Mouse (Mus musculus) ES-E14 (cell line): ENCODE results near the gene Chaf1a. TPM values are rescaled to one million over a fixed set of nuclear protein-coding genes. Genes with fewer than 3 reads are reported as not detected.
"Not testable (repeated sequence)": the region's sequence is repeated elsewhere in the genome, so short reads cannot be mapped to it uniquely, and the experiment has no call there.

Experiments used
- DNase-seq: peaks from one replicate; pipeline ENCODE4 v3.0.0-alpha.2; 2013; ENCODE audit warnings: low read depth, low spot score
- H3K27ac ChIP-seq: 2 replicates; pipeline ENCODE4 v1.5.1; 2012; ENCODE audit warnings: low read depth, mild to moderate bottlenecking, low read length, moderate library complexity, mixed read lengths; ENCODE audit not compliant: poor library complexity, insufficient read depth, severe bottlenecking
- H3K36me3 ChIP-seq: 2 replicates; pipeline ENCODE4 v1.6.1; 2012; ENCODE audit warnings: mild to moderate bottlenecking, low read length, moderate library complexity, mixed read lengths; ENCODE audit not compliant: control insufficient read depth, poor library complexity, insufficient read depth, severe bottlenecking
- H3K4me1 ChIP-seq, 2 experiments: fragments of 150-350 bp in 1 of 2; sonication (generic) in 1 of 2; 2 replicates each; pipeline ENCODE4 v1.6.1; 2012; ENCODE audit warnings: low read length in 2 of 2, mild to moderate bottlenecking in 1 of 2, mixed read lengths in 1 of 2; ENCODE audit not compliant: control insufficient read depth in 2 of 2, insufficient read depth in 2 of 2, poor library complexity in 1 of 2
- H3K4me3 ChIP-seq, 2 experiments: fragments of 150-350 bp in 1 of 2; sonication (generic) in 1 of 2; 2 replicates each; pipeline ENCODE4 v1.5.1; 2012; ENCODE audit warnings: low read length in 2 of 2, low read depth in 1 of 2, mild to moderate bottlenecking in 1 of 2, mixed read lengths in 1 of 2; ENCODE audit not compliant: insufficient read depth in 1 of 2, poor library complexity in 1 of 2, severe bottlenecking in 1 of 2
- H3K9ac ChIP-seq: 2 replicates; pipeline ENCODE4 v1.6.1; 2012; ENCODE audit warnings: low read depth, mild to moderate bottlenecking, low read length, mixed read lengths; ENCODE audit not compliant: poor library complexity, insufficient read depth, severe bottlenecking
- H3K9me3 ChIP-seq: fragments of 150-350 bp; sonication (generic); 2 replicates; pipeline ENCODE4 v1.6.1; 2012; ENCODE audit warnings: low read depth, mild to moderate bottlenecking, low read length; ENCODE audit not compliant: control insufficient read depth, insufficient read depth
- CHD2 ChIP-seq: IDR thresholded peaks from 2 replicates; pipeline ENCODE4 v1.6.1; 2014; ENCODE audit warnings: mild to moderate bottlenecking, low read depth, low read length, inconsistent platforms
- HCFC1 ChIP-seq: IDR thresholded peaks from 2 replicates; pipeline ENCODE4 v1.6.1; 2012; ENCODE audit warnings: low read length, inconsistent platforms, borderline replicate concordance; ENCODE audit not compliant: insufficient read depth
- MAFK ChIP-seq: IDR thresholded peaks from 2 replicates; pipeline ENCODE4 v1.6.1; 2014; ENCODE audit warnings: mild to moderate bottlenecking, low read depth, low read length, inconsistent platforms; ENCODE audit not compliant: insufficient read depth
- ZC3H11A ChIP-seq: IDR thresholded peaks from 2 replicates; pipeline ENCODE4 v1.6.1; 2012; ENCODE audit warnings: low read depth, mild to moderate bottlenecking, inconsistent platforms, low read length, borderline replicate concordance
- ZNF384 ChIP-seq: IDR thresholded peaks from 2 replicates; pipeline ENCODE4 v1.6.1; 2012; ENCODE audit warnings: low read depth, low read length, inconsistent platforms
- in situ Hi-C, 2 experiments: fragments of 600-800 bp; cut with MboI; formaldehyde crosslinking; loops; one replicate each; pipeline ENCODE4 v1.15.1; 2025; ENCODE audit warnings: low sequenced_read_pairs in 2 of 2, inconsistent platforms in 1 of 2; ENCODE audit not compliant: unreplicated experiment in 2 of 2
- total RNA-seq: library from RNA; depleted of rRNA; stranded (reverse); fragments of 300-350 nt; gene quantifications from 2 replicates; pipeline ENCODE4 v1.2.3, GENCODE M21; 2012

The Chaf1a gene
- total RNA-seq, 1 experiment, result 48.3 TPM

- peaks cover 55% of the 10 kb centered on the region for H3K36me3 ChIP-seq
- DNase-seq, result no peak
- TF ChIP-seq ZC3H11A (no peak), ZNF384 (no peak)
- H3K27ac ChIP-seq, result no peak overlapping the region
- no peak overlapping the region for H3K4me3 ChIP-seq
- H3K4me1 ChIP-seq, result peaks cover 0 to 7% of the 10 kb centered on the region in 2 experiments; a peak in 1 of 4 replicates
- H3K9ac ChIP-seq, result no peak overlapping the region
- no peaks in the 10 kb centered on the region for H3K9me3 ChIP-seq
- in situ Hi-C loops, result no loop called here
These were observed 30.9 kb downstream of the Chaf1a start for GRCm38 (mm10) chr17:56071126-56071525.

GRCm38 (mm10) chr17:56072243-56072642, 32.0 kb downstream of the Chaf1a start:
- Histone ChIP-seq H3K4me3 (no peak overlapping the region), H3K4me1 (peaks cover 0 to 7% of the 10 kb centered on the region in 2 experiments; a peak in 1 of 4 replicates), H3K9ac (no peak overlapping the region), H3K9me3 (no peaks in the 10 kb centered on the region), H3K27ac (no peak overlapping the region), H3K36me3 (peaks cover 49% of the 10 kb centered on the region)
- DNase-seq, result no peak
- in situ Hi-C loops, result no loop called here
- TF ChIP-seq ZNF384, result no peak
- TF ChIP-seq MAFK, result no peak
- no peak for TF ChIP-seq HCFC1
- TF ChIP-seq CHD2, result no peak
- no peak for TF ChIP-seq ZC3H11A

- in situ Hi-C loops, result no loop called here
- H3K27ac ChIP-seq, result peak overlapping the region; percentile 82
- H3K9ac ChIP-seq, result peak overlapping the region; percentile 84
- H3K36me3 ChIP-seq, result peaks cover 29% of the 10 kb centered on the region
- peak overlapping the region; percentile 85 to 88 for H3K4me3 ChIP-seq
- H3K9me3 ChIP-seq, result no peaks in the 10 kb centered on the region
- peak; percentile 96 for DNase-seq
- TF ChIP-seq ZC3H11A (no peak), CHD2 (no peak), HCFC1 (no peak), ZNF384 (no peak), MAFK (no peak)
- H3K4me1 ChIP-seq, result peaks cover 0 to 4% of the 10 kb centered on the region in 2 experiments; a peak in 1 of 4 replicates
These were observed 34.0 kb downstream of the Chaf1a start for GRCm38 (mm10) chr17:56074097-56074826.

GRCm38 (mm10) chr17:56074827-56075208, 34.6 kb downstream of the Chaf1a start, which contains the start of gene Ubxn6:
TSS of gene Ubxn6 (minus strand) at chr17:56075028.
- in situ Hi-C loops, result no loop called here
- no peaks in the 10 kb centered on the region for H3K9me3 ChIP-seq
- peaks cover 0 to 4% of the 10 kb centered on the region in 2 experiments; a peak in 1 of 4 replicates for H3K4me1 ChIP-seq
- peak; percentile 94 for DNase-seq
- peak within 1 kb of the TSS; percentile 84 for H3K9ac ChIP-seq
- H3K4me3 ChIP-seq, result peak within 1 kb of the TSS; percentile 85 to 88
- peak within 1 kb of the TSS; percentile 82 for H3K27ac ChIP-seq
- H3K36me3 ChIP-seq, result peaks cover 24% of the 10 kb centered on the region
- TF ChIP-seq MAFK (no peak), CHD2 (0 out of 2 replicates have a peak, but pooled peaks have one; percentile 35), ZC3H11A (no peak)

GRCm38 (mm10) chr17:56077523-56077922, 37.3 kb downstream of the Chaf1a start:
- Histone ChIP-seq H3K9ac (no peak overlapping the region), H3K4me1 (peaks cover 0 to 11% of the 10 kb centered on the region in 2 experiments; a peak in 2 of 4 replicates), H3K9me3 (no peaks in the 10 kb centered on the region), H3K36me3 (peaks cover 8% of the 10 kb centered on the region), H3K27ac (no peak overlapping the region), H3K4me3 (no peak overlapping the region)
- TF ChIP-seq MAFK, result no peak
- TF ChIP-seq CHD2, result no peak
- no peak for TF ChIP-seq ZC3H11A
- no peak for TF ChIP-seq HCFC1
- TF ChIP-seq ZNF384, result no peak
- DNase-seq, result no peak
- in situ Hi-C loops, result no loop called here

GRCm38 (mm10) chr17:56078361-56078760, 38.1 kb downstream of the Chaf1a start:
- H3K36me3 ChIP-seq, in situ Hi-C loops, DNase-seq, H3K9me3 ChIP-seq: not testable (repeated sequence)
- peak overlapping the region; percentile 40; the same call in 1 of the 2 replicates for H3K9ac ChIP-seq
- 0 out of 2 replicates have a peak overlapping the region, but pooled peaks have one; percentile 15 for H3K27ac ChIP-seq
- H3K4me3 ChIP-seq, result peak overlapping the region in 1 of 2 experiments; percentile 57; a peak in 2 of 4 replicates
- H3K4me1 ChIP-seq, result peaks cover 0 to 11% of the 10 kb centered on the region in 2 experiments; a peak in 2 of 4 replicates
